In the genomic region with DNA sequence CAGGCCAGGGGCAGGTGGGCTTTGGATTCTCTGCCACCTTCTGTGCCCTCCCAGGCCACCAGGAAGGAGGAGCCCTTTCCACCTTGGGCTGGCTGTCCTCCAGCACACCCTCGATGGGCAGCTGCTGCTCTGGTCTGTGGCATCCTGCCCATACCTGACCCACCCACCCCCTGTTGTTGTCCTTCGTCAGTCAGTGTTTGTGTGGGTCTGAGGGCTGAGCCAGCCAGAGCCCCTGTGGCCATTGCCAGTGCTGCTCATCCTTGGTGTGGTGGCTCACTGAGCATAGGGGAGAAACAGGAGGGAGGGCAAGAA, we compare ENCODE assay signal across 8 mouse cellular contexts. TPM values are rescaled to one million over a fixed set of nuclear protein-coding genes. Genes with fewer than 3 reads are reported as not detected.
A peak's percentile ranks its signal among the peaks of the same experiment; 100 is the strongest.
DNase-seq lines count a peak whose midpoint lies in the region; ATAC-seq and TF ChIP-seq lines count a peak whose summit lies in the region.

No protein-coding gene starts in this region.

- H3K4me3 ChIP-seq in heart, embryonic 13.5 days: peak overlapping the region; percentile 24; the same call in 1 of the 2 replicates
- peak overlapping the region; percentile 71 for H3K4me3 ChIP-seq in E14TG2a.4 (replicated peaks; ENCODE audit: low read length)
- no peak overlapping the region for H3K4me3 ChIP-seq in forebrain, embryonic 15.5 days
- no peak overlapping the region for H3K4me3 ChIP-seq in liver, embryonic 15.5 days (replicated peaks)

- TF ChIP-seq CTCF in E14TG2a.4 (conservative IDR thresholded peaks at IDR 0.05; ENCODE audit: low read length): no peak

- intact Hi-C loops in heart, postnatal 25 days (cut with DNase I): no loop called here

- peak overlapping the region; percentile 61; the same call in 1 of the 2 replicates for H3K27ac ChIP-seq in heart, embryonic 13.5 days (replicated peaks)
- H3K27ac ChIP-seq in forebrain, embryonic 15.5 days (replicated peaks): no peak overlapping the region
- no peak overlapping the region for H3K27ac ChIP-seq in liver, embryonic 15.5 days (replicated peaks)

- ATAC-seq in heart, embryonic 13.5 days (ENCODE audit: extremely low read depth, insufficient number of reproducible peaks, low FRiP score, low TSS enrichment): no peak
- ATAC-seq in forebrain, embryonic 15.5 days (replicated peaks): no peak
- no peak for ATAC-seq in liver, embryonic 15.5 days (ENCODE audit: insufficient read depth)

- peaks cover 35% of the 10 kb centered on the region for H3K4me1 ChIP-seq in heart, embryonic 13.5 days
- peaks cover 84% of the 10 kb centered on the region for H3K4me1 ChIP-seq in E14TG2a.4 (replicated peaks; ENCODE audit: low read depth, low read length)
- peaks cover 15% of the 10 kb centered on the region for H3K4me1 ChIP-seq in forebrain, embryonic 15.5 days
- peaks cover 22% of the 10 kb centered on the region for H3K4me1 ChIP-seq in liver, embryonic 15.5 days (replicated peaks)

- peak overlapping the region; percentile 64 for H3K9ac ChIP-seq in heart, embryonic 13.5 days
- H3K9ac ChIP-seq in forebrain, embryonic 15.5 days (replicated peaks): 0 out of 2 replicates have a peak overlapping the region, but pooled peaks have one; percentile 3
- H3K9ac ChIP-seq in liver, embryonic 15.5 days: no peak overlapping the region

- no peak for DNase-seq in heart, postnatal 25 days (ENCODE audit: low spot score)
- no peak for DNase-seq in testis, postnatal 14 days (ENCODE audit: low spot score)
- no peak for DNase-seq in gastrocnemius, adult 8-10 months (ENCODE audit: low spot score in 2 of 2)
- DNase-seq in right cerebral cortex, postnatal 36 days (ENCODE audit: low spot score in 2 of 2): no peak

- peaks cover 39% of the 10 kb centered on the region for H3K27me3 ChIP-seq in heart, embryonic 13.5 days (replicated peaks)
- H3K27me3 ChIP-seq in E14TG2a.4 (ENCODE audit: insufficient read depth, low read length): peaks cover 37% of the 10 kb centered on the region
- peaks cover 23% of the 10 kb centered on the region; the same call in 1 of the 2 replicates for H3K27me3 ChIP-seq in forebrain, embryonic 15.5 days
- H3K27me3 ChIP-seq in liver, embryonic 15.5 days: peaks cover 75% of the 10 kb centered on the region

- H3K4me2 ChIP-seq in heart, embryonic 13.5 days: peak overlapping the region; percentile 61
- H3K4me2 ChIP-seq in forebrain, embryonic 15.5 days (replicated peaks): no peak overlapping the region
- H3K4me2 ChIP-seq in liver, embryonic 15.5 days: peak overlapping the region; percentile 18; the same call in 1 of the 2 replicates

- H3K9me3 ChIP-seq in heart, embryonic 13.5 days: no peaks in the 10 kb centered on the region
- H3K9me3 ChIP-seq in E14TG2a.4 (ENCODE audit: low read length): no peaks in the 10 kb centered on the region
- H3K9me3 ChIP-seq in forebrain, embryonic 15.5 days: no peaks in the 10 kb centered on the region
- no peaks in the 10 kb centered on the region for H3K9me3 ChIP-seq in liver, embryonic 15.5 days (replicated peaks)

- WGBS in heart, embryonic 13.5 days: 29% methylated on average over 2 of the region's 2 CpGs
- WGBS in forebrain, embryonic 15.5 days: 20% methylated on average over 2 of the region's 2 CpGs
- 42% methylated on average over 2 of the region's 2 CpGs for WGBS in liver, embryonic 15.5 days (ENCODE audit: insufficient replicate concordance)

- H3K36me3 ChIP-seq in heart, embryonic 13.5 days: no peaks in the 10 kb centered on the region
- no peaks in the 10 kb centered on the region for H3K36me3 ChIP-seq in E14TG2a.4 (ENCODE audit: insufficient read depth, low read length)
- no peaks in the 10 kb centered on the region for H3K36me3 ChIP-seq in forebrain, embryonic 15.5 days
- no peaks in the 10 kb centered on the region for H3K36me3 ChIP-seq in liver, embryonic 15.5 days (replicated peaks)

RNA-seq across cellular contexts. Expression of a gene that starts 11.4 kb away (rescaled TPM):
- polyA plus RNA-seq in heart, embryonic 13.5 days (2015; fragmentation: Nextera tagmentation; extraction: Ambion mirVana): 30.4 and 32.3 TPM in 2 replicates
- total RNA-seq in heart, postnatal 25 days (2021): 10 to 100 TPM; 20.6 to 21.4 TPM
- polyA plus RNA-seq in forebrain, embryonic 15.5 days (2015; fragmentation: Nextera tagmentation; extraction: Ambion mirVana): 45.7 and 45.8 TPM in 2 replicates
- polyA plus RNA-seq in liver, embryonic 15.5 days (2015; fragmentation: Nextera tagmentation; extraction: Ambion mirVana): 15.2 and 15.9 TPM in 2 replicates
- total RNA-seq in gastrocnemius, adult 8-10 months (2022): 10 to 100 TPM; 15.4 to 19.0 (median 16.6) TPM

RNA-seq across cellular contexts. Expression of a gene that starts 19.6 kb away (rescaled TPM):
- 17.7 and 19.1 TPM in 2 replicates for polyA plus RNA-seq in heart, embryonic 13.5 days (2015; fragmentation: Nextera tagmentation; extraction: Ambion mirVana)
- total RNA-seq in heart, postnatal 25 days (2021): 1 to 10 TPM; 3.1 to 3.5 TPM
- 34.7 and 36.0 TPM in 2 replicates for polyA plus RNA-seq in forebrain, embryonic 15.5 days (2015; fragmentation: Nextera tagmentation; extraction: Ambion mirVana)
- 13.1 and 13.2 TPM in 2 replicates for polyA plus RNA-seq in liver, embryonic 15.5 days (2015; fragmentation: Nextera tagmentation; extraction: Ambion mirVana)
- 1 to 10 TPM; 3.5 to 4.9 (median 4.2) TPM for total RNA-seq in gastrocnemius, adult 8-10 months (2022)

RNA-seq across cellular contexts. Expression of a gene that starts 19.7 kb away (rescaled TPM):
- polyA plus RNA-seq in heart, embryonic 13.5 days (2015; fragmentation: Nextera tagmentation; extraction: Ambion mirVana): 27.8 and 27.9 TPM in 2 replicates
- 10 to 100 TPM; 17.3 to 18.9 TPM for total RNA-seq in heart, postnatal 25 days (2021)
- polyA plus RNA-seq in forebrain, embryonic 15.5 days (2015; fragmentation: Nextera tagmentation; extraction: Ambion mirVana): 74.9 and 78.7 TPM in 2 replicates
- 11.2 and 13.2 TPM in 2 replicates for polyA plus RNA-seq in liver, embryonic 15.5 days (2015; fragmentation: Nextera tagmentation; extraction: Ambion mirVana)
- 10 to 100 TPM; 10.4 to 13.4 (median 11.0) TPM for total RNA-seq in gastrocnemius, adult 8-10 months (2022)

RNA-seq across cellular contexts. Expression of a gene that starts 24.7 kb away (rescaled TPM):
- polyA plus RNA-seq in heart, embryonic 13.5 days (2015; fragmentation: Nextera tagmentation; extraction: Ambion mirVana): not detected in 2 replicates
- total RNA-seq in heart, postnatal 25 days (2021): not detected
- polyA plus RNA-seq in forebrain, embryonic 15.5 days (2015; fragmentation: Nextera tagmentation; extraction: Ambion mirVana): 3.7 and 4.6 TPM in 2 replicates
- polyA plus RNA-seq in liver, embryonic 15.5 days (2015; fragmentation: Nextera tagmentation; extraction: Ambion mirVana): 0.64 and 1.0 TPM in 2 replicates
- under 1 TPM in 1 of 4 experiments, not detected in 3; 0.22 TPM for total RNA-seq in gastrocnemius, adult 8-10 months (2022)

RNA-seq across cellular contexts. Expression of a gene that starts 29.0 kb away (rescaled TPM):
- 47.6 and 56.1 TPM in 2 replicates for polyA plus RNA-seq in heart, embryonic 13.5 days (2015; fragmentation: Nextera tagmentation; extraction: Ambion mirVana)
- total RNA-seq in heart, postnatal 25 days (2021): 10 to 100 TPM; 12.1 to 16.7 TPM
- polyA plus RNA-seq in forebrain, embryonic 15.5 days (2015; fragmentation: Nextera tagmentation; extraction: Ambion mirVana): 38.9 and 41.1 TPM in 2 replicates
- polyA plus RNA-seq in liver, embryonic 15.5 days (2015; fragmentation: Nextera tagmentation; extraction: Ambion mirVana): 15.8 and 18.7 TPM in 2 replicates
- 10 to 100 TPM in 3 of 4 experiments, 1 to 10 TPM in 1; 9.3 to 14.4 (median 11.9) TPM for total RNA-seq in gastrocnemius, adult 8-10 months (2022)

Comparison
In these comparisons a context has a peak if more than half of its experiments do, and no peak if none do; other contexts are left out.
1. H3K4me3 ChIP-seq: peak in heart, embryonic 13.5 days (single experiment) and E14TG2a.4 (single experiment); none in forebrain, embryonic 15.5 days (single experiment) and liver, embryonic 15.5 days (single experiment).